Mouse (Mus musculus): ENCODE results near the gene Doxl2. TPM values are rescaled to one million over a fixed set of nuclear protein-coding genes. Genes with fewer than 3 reads are reported as not detected.
"Not testable (repeated sequence)": the region's sequence is repeated elsewhere in the genome, so short reads cannot be mapped to it uniquely, and the experiment has no call there.

Gene Doxl2
- polyA plus RNA-seq, 1 experiment = 0.05 TPM

DNA sequence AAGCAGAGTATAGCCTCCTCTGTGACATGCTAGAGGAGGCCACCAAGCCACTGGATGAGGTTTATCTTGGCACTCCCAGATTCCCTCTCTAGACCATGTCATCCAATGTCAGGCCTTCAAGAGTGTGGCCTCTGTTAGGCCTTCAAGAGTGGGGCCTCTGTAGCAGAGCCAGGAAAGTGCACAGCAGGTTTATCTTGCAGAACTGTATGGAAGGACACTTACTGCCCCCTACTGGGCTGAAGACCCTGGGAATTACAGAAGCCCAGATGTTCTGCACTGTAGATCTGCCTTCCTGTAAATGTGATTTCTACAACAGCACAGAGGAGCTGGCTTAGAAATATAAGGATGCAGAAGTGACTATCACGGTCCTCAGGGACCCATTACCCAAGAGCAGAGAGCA is 19.8 kb upstream of the Doxl2 start:
- 23% methylated on average over 1 of the region's 1 CpGs for WGBS
- peak; percentile 18 for DNase-seq
- H3K27ac ChIP-seq (ENCODE audit: control insufficient read depth, insufficient read depth, low read length) = no peak overlapping the region

DNA sequence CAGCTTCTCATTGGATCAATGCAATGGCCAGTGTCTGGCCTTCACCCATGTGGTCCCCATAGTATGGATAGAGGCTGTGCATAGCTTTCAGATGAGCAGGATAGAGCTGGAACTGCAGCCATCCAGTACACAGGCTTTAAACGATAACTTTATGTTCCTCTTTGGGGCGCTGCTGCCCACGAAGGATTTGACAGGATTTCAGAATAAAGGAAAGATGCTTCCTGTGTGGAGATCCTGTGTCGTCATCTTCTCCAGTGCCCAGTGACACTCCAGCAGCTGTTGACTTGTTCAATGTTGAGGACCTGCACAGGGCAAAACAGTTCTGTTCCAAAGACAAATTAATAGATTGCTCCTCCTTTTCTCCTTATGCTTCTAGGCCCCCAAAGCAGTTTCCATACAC is 18.0 kb upstream of the Doxl2 start:
- no peaks in the 10 kb centered on the region for H3K36me3 ChIP-seq (ENCODE audit: control insufficient read depth, insufficient read depth, low read length)
- no peak for DNase-seq
- TF ChIP-seq POLR2A (IDR thresholded peaks at IDR 0.05; ENCODE audit: control insufficient read depth, extremely low read depth, insufficient read depth, low read length, poor library complexity) (no peak), CTCF (IDR thresholded peaks at IDR 0.05; ENCODE audit: borderline replicate concordance, control insufficient read depth, extremely low read depth, insufficient read depth, low read length, poor library complexity) (no peak)
- H3K27ac ChIP-seq (ENCODE audit: control insufficient read depth, insufficient read depth, low read length) = no peak overlapping the region
- no peaks in the 10 kb centered on the region for H3K4me1 ChIP-seq (replicated peaks; ENCODE audit: control insufficient read depth, insufficient read depth, low read length)
- H3K4me3 ChIP-seq (ENCODE audit: control insufficient read depth, insufficient read depth, low read length) = no peak overlapping the region
- WGBS = 63% methylated on average over 4 of the region's 4 CpGs
- H3K27me3 ChIP-seq (ENCODE audit: control insufficient read depth, insufficient read depth, low read length) = no peaks in the 10 kb centered on the region

More for the DNA sequence above, 19.8 kb upstream of the Doxl2 start:
- H3K4me3 ChIP-seq (ENCODE audit: control insufficient read depth, insufficient read depth, low read length) = no peak overlapping the region
- H3K27me3 ChIP-seq (ENCODE audit: control insufficient read depth, insufficient read depth, low read length) = no peaks in the 10 kb centered on the region
- TF ChIP-seq POLR2A (IDR thresholded peaks at IDR 0.05; ENCODE audit: control insufficient read depth, extremely low read depth, insufficient read depth, low read length, poor library complexity) (no peak), CTCF (IDR thresholded peaks at IDR 0.05; ENCODE audit: borderline replicate concordance, control insufficient read depth, extremely low read depth, insufficient read depth, low read length, poor library complexity) (no peak)
- no peaks in the 10 kb centered on the region for H3K4me1 ChIP-seq (replicated peaks; ENCODE audit: control insufficient read depth, insufficient read depth, low read length)
- no peaks in the 10 kb centered on the region for H3K36me3 ChIP-seq (ENCODE audit: control insufficient read depth, insufficient read depth, low read length)

DNA sequence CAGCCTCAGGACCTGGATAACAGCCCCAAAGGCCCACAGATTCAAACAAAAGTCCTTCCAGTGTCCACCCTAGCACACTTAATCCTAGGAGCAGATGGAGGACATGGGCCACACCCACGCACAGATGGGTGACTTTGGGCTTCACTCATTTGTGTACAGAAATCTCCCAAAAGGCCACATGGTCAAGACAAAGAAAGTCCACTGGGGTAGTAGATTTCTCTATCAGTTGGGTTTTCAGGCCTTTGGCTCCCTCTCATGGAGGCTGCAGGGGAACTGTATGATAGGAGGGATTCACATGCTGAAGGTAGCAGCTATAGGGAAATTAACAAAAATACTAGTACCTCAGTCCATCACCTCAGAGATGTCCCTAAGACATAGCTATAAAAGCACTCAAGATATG is 16.7 kb upstream of the Doxl2 start:
- no peaks in the 10 kb centered on the region for H3K4me1 ChIP-seq (replicated peaks; ENCODE audit: control insufficient read depth, insufficient read depth, low read length)
- no peak for DNase-seq
- H3K36me3 ChIP-seq (ENCODE audit: control insufficient read depth, insufficient read depth, low read length) = no peaks in the 10 kb centered on the region
- H3K27ac ChIP-seq (ENCODE audit: control insufficient read depth, insufficient read depth, low read length) = no peak overlapping the region
- no peaks in the 10 kb centered on the region for H3K27me3 ChIP-seq (ENCODE audit: control insufficient read depth, insufficient read depth, low read length)
- 86% methylated on average over 1 of the region's 1 CpGs for WGBS
- TF ChIP-seq POLR2A (IDR thresholded peaks at IDR 0.05; ENCODE audit: control insufficient read depth, extremely low read depth, insufficient read depth, low read length, poor library complexity) (no peak), CTCF (IDR thresholded peaks at IDR 0.05; ENCODE audit: borderline replicate concordance, control insufficient read depth, extremely low read depth, insufficient read depth, low read length, poor library complexity) (no peak)
- H3K4me3 ChIP-seq (ENCODE audit: control insufficient read depth, insufficient read depth, low read length) = no peak overlapping the region

DNA sequence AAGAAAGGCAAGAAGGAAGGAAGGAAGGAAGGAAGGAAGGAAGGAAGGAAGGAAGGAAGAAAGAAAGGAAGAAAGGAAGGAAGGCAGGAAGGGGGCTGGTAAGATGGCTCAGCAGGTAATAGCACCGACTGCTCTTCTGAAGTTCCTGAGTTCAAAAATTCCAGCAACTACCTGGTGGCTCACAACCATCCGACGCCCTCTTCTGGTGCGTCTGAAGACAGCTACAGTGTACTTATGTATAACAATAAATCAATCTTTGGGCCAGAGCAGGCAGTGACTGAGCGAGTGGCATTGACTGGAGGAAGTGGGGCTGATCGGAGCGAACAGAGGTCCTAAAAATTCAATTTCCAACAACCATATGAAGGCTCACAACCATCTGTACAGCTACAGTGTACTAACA is 15.6 kb upstream of the Doxl2 start:
- H3K4me3 ChIP-seq (ENCODE audit: control insufficient read depth, insufficient read depth, low read length); DNase-seq; H3K4me1 ChIP-seq (replicated peaks; ENCODE audit: control insufficient read depth, insufficient read depth, low read length); H3K27ac ChIP-seq (ENCODE audit: control insufficient read depth, insufficient read depth, low read length); H3K36me3 ChIP-seq (ENCODE audit: control insufficient read depth, insufficient read depth, low read length); H3K27me3 ChIP-seq (ENCODE audit: control insufficient read depth, insufficient read depth, low read length): not testable (repeated sequence)
- 57% methylated on average over 7 of the region's 7 CpGs for WGBS

DNA sequence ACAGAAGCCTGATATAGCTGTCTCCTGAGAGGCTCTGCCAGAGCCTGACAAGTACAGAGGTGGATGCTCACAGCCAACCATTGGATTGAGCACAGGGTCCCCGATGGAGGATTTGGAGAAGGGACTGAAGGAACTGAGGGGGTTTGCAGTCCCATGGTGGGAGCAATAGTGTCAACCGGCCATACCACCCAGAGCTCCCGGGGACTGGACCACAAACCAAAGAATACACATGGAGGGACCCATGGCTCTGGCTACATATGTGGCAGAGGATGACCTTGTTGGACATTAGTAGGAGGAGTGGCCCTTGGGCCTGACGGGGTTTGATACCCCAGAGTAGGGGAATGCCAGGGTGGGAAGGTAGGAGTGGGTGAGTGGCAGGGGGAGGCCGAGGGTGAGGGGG is 8.1 kb upstream of the Doxl2 start:
- not testable (repeated sequence) for H3K4me3 ChIP-seq (ENCODE audit: control insufficient read depth, insufficient read depth, low read length); DNase-seq; H3K27ac ChIP-seq (ENCODE audit: control insufficient read depth, insufficient read depth, low read length); H3K4me1 ChIP-seq (replicated peaks; ENCODE audit: control insufficient read depth, insufficient read depth, low read length); H3K36me3 ChIP-seq (ENCODE audit: control insufficient read depth, insufficient read depth, low read length); H3K27me3 ChIP-seq (ENCODE audit: control insufficient read depth, insufficient read depth, low read length)
- 95% methylated on average over 5 of the region's 5 CpGs for WGBS

DNA sequence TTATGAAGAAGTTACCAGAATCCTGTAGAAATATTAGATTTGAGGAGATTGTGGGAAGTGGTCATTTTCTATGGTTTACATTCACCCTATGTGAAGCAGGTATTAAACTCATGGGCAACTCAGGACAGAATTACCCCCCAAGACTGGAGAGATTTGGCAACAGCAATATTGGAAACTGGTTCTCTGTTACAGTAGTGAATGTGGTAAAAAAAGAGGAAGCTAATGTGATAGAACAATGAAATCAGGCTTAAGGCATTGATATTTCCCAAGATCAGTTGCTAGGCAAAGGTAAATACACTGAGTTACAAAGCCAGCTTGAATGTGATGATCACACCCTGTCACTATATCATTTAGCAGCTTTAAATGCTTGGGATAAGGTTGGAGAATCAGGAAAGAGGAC is 6.9 kb upstream of the Doxl2 start:
- TF ChIP-seq CTCF (IDR thresholded peaks at IDR 0.05; ENCODE audit: borderline replicate concordance, control insufficient read depth, extremely low read depth, insufficient read depth, low read length, poor library complexity) (no peak), POLR2A (IDR thresholded peaks at IDR 0.05; ENCODE audit: control insufficient read depth, extremely low read depth, insufficient read depth, low read length, poor library complexity) (no peak)
- DNase-seq = no peak
- no peaks in the 10 kb centered on the region for H3K27me3 ChIP-seq (ENCODE audit: control insufficient read depth, insufficient read depth, low read length)

DNA sequence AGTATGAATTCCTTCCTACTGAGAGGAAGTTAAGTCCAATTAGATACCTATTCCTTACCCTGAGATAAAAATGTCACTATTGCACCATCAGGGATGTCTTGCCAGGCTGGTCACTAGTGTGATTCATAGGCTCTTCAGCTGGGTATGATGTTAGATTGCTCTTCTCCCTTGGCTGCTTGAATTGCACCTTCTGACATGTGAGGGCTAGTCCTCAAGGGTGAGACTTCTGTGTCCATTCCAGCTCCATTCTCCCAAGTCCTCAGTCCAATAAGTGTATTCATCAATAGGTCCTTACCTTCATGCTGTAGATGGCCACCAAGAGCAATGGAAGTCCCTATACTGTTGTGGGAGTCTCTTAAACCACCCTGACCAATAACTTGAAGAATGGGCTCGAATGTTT is 4.9 kb downstream of the Doxl2 start:
- Histone ChIP-seq H3K27me3 (ENCODE audit: control insufficient read depth, insufficient read depth, low read length) (no peaks in the 10 kb centered on the region), H3K36me3 (ENCODE audit: control insufficient read depth, insufficient read depth, low read length) (no peaks in the 10 kb centered on the region), H3K4me3 (ENCODE audit: control insufficient read depth, insufficient read depth, low read length) (no peak overlapping the region), H3K27ac (ENCODE audit: control insufficient read depth, insufficient read depth, low read length) (no peak overlapping the region), H3K4me1 (replicated peaks; ENCODE audit: control insufficient read depth, insufficient read depth, low read length) (no peaks in the 10 kb centered on the region)
- DNase-seq = no peak
- 80% methylated on average over 1 of the region's 1 CpGs for WGBS
- no peak for TF ChIP-seq POLR2A (IDR thresholded peaks at IDR 0.05; ENCODE audit: control insufficient read depth, extremely low read depth, insufficient read depth, low read length, poor library complexity)
- TF ChIP-seq CTCF (IDR thresholded peaks at IDR 0.05; ENCODE audit: borderline replicate concordance, control insufficient read depth, extremely low read depth, insufficient read depth, low read length, poor library complexity) = no peak

More for the DNA sequence above, 6.9 kb upstream of the Doxl2 start:
- no peaks in the 10 kb centered on the region for H3K36me3 ChIP-seq (ENCODE audit: control insufficient read depth, insufficient read depth, low read length)
- no peak overlapping the region for H3K4me3 ChIP-seq (ENCODE audit: control insufficient read depth, insufficient read depth, low read length)
- no peak overlapping the region for H3K27ac ChIP-seq (ENCODE audit: control insufficient read depth, insufficient read depth, low read length)
- H3K4me1 ChIP-seq (replicated peaks; ENCODE audit: control insufficient read depth, insufficient read depth, low read length) = no peaks in the 10 kb centered on the region
